Mouse (Mus musculus): ENCODE measurements around the gene Ntrk3.

The Ntrk3 gene

DNA sequence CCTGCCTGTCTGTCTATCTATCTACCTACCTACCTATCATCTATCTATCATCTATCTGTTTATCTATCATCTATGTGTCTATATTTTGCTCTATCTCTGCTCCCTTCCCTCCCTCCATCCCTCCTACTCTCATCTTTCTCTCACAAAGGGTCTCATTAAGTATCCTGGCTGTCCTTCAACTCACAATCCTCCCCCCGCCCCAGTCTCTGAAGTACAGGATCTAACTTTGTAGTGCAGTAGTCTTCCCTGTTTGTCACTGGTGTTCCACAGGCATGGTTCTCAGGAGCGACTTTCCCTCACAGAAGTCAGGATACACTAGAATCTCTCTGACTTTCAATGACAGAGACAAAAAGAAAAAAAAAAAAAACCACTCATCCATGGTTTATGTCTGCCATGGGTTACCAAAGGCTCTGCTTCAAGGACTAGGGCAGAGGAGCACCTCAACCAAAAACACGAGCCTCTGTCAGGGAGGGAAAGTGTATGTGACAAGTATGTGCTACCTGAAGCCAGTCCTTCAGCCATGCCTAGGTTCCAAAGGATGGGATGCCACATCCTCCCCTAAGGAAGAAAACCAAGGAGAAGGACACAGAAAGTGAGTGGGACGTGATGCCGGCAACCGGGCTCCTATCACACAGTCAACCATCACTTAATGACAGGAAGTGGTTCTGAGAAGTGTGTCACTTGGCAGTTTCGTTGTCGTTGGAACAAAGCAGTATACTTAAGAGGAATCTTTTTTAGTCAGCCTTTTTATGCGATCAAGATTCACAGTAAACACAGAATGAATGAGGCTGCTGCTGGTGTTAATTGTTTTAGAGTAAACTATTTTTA is 16.6 kb downstream of the Ntrk3 start:
- no peak for DNase-seq (ENCODE audit: low spot score in 2 of 2)

DNA sequence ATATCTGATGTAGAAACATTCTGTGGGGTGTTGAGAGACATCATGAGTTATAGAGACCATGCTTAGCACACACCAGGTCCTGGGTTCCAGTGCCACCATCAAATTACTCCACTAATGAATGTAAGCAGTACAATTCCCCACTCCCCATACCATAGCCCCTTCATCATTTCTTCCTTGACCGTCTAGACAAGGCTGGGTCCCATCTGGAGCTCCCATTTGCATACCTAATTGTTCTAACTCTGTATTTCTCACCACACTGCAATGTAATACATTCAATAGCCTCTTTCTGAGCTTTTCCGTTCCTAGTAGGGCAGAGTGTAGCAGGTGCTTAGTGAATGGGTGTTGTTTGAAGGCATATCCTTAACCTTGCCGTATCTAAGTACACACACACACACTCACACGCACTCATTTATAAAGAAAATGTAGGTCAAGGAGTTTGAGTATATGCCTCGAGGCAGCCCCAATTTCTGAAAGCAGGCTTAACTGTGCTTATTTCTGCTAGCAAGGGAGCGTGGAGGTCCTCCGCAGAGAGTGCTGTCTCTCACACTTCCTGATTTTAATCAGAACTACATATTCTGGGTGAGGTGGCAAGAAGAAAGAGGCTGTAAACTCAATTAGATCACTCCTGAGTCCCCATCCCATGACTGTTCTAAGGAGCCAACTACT is 17.9 kb downstream of the Ntrk3 start:
- no peak for DNase-seq (ENCODE audit: low spot score in 2 of 2)

DNA sequence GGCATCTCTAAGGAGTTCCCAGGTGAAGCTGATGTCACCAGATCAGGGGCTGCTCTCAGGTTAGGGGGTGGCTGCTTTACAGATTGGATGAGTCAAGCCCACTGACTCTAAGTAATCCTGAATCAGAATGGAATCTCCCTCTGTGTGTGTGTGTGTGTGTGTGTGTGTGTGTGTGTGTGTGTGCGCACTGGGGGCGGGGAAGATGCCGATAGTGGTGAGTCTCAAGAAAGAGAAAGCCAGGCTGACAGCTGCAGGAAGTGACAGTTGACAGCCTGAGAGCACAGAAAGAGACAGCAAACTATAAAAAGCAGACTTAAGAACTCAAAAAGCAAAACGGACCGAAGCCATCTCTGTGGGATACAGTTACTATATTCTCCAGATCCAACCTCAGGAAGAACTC is 18.7 kb downstream of the Ntrk3 start:
- peak in 1 of 2 experiments; percentile 39 for DNase-seq (ENCODE audit: low spot score in 2 of 2)

DNA sequence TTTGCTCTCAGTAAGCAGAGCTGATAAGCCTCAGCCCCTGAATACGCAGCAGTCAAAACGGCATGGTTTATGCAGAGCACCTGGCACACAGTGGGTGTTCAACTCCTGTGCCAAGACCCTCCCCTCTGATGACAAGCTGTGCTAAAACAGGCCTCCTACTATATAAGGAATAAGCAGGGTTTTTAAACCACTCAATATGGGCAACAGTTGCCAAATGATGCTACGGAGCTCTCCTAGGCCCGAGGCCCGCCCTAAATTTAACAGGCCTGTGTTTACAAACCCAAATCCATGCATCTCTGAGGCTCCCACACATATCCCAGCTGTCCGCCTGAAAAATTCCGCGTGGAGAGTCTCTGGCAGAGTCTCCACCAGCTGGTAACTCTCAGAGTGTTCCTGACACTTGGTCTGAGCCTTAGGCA is 19.6 kb downstream of the Ntrk3 start:
- no peak for DNase-seq (ENCODE audit: low spot score in 2 of 2)

DNA sequence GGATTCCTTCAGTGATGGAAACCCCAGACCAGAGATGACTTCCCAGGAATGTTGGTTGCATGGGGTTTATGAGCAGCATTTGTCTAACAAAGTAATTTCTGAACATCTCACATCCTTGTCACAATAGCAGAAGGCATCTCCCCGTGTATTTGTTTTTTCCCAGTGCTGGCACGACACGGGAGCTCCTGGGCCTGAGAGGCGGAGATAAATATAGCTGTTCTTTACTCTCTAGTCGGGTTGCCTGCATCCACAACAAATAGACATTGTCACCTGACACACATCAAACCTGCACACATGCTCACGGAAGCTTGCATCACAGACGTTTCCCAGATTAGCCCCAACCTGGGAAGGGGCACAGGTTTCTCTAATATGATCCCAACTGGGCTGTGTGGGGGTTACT is 30.1 kb downstream of the Ntrk3 start:
- DNase-seq (ENCODE audit: low spot score in 2 of 2), result no peak

DNA sequence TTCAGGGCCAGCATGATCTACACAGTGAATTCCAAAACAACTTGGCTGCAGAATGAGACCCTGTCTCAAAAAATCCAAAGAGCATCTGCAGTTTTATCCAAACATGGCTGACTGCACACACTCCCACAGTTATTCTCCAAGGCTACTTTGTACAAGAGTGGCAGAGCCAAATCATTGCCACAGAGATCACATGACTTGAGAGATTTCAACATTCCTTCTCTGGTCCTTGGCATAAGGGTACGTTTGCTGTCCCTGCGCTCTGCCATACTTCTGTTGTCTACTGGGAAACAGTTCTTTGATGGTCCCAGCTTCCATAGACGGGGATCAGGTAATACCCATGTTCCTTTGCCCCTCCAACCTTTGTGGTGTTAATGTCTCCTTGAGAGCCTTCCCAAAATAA is 30.7 kb downstream of the Ntrk3 start:
- no peak for DNase-seq (ENCODE audit: low spot score in 2 of 2)

DNA sequence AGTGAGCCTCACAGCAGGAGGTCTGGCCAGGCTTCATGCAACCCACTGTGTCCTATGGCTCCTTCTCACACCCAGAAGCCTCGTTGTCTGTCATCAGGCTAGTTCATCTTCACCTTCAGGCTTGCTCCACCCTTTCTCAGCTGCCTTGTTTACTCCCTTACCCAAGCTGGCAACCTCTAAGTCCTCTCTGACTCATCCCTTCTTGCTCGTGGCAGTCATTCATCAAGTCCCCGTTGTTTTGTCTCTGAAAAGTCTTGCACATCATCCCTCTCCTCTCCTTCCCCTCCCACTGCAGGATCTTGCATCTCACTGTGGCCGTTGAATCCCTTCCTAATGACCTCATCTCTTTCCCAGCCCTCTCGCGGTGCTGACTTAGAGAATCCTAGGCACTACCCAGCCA is 35.1 kb downstream of the Ntrk3 start:
- DNase-seq (ENCODE audit: low spot score in 2 of 2), result no peak

DNA sequence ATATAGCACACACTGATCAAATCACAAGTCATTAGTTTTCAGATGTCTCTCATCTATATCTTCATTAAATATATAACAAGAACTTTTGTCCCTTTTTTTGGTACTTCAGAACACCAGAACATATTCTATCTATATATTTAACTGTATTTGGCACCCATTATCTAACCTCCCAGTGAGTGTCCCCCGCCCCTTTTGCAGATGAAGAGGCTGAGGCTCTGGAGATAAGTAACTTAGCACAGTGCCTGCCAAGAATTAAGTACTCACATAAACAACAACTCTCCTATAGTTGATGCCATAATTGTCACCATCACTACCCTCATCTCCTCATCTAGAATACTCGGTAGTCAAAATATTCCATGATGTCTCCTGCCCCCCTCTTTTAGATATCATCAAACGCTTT is 42.6 kb downstream of the Ntrk3 start:
- DNase-seq (ENCODE audit: low spot score in 2 of 2), result no peak

DNA sequence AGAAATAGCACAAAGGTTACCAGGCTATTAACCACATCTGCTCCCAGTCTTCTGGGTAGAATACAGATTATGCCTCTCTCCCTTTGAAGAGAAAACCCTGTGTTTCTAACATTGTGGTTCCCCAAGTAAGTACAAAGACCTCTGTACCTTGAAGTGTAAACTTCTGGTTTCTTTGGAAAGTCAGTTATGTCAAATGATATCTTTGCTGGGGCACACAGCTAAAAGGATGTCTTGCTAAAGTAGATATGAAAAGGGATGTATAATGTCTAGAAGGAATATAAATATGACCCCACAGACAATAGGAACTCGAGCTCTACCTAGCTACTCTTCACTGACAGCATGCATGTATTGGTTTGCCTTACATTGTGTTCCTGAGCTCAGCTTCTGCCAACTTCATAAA is 44.7 kb downstream of the Ntrk3 start:
- no peak for DNase-seq (ENCODE audit: low spot score in 2 of 2)

DNA sequence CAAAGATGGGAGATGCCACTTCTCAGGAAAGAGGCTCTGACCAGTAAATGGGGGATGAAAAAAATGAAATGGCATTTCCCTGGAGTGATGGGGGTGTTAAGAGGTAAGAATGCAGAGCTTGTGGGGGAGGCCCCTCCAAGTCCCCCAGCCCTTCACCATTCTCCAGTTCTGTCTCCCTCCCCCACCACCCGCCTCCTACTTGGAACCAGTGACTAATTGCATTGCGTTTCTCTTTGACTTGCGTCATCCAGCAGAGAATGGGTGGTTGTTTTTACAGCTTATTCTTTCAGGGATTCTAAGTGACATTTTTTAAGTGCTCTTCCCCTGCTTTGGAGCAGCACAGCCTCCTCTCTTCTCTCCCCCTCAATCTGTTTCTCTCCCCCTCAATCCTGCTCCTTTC is 46.9 kb downstream of the Ntrk3 start:
- no peak for DNase-seq (ENCODE audit: low spot score in 2 of 2)

DNA sequence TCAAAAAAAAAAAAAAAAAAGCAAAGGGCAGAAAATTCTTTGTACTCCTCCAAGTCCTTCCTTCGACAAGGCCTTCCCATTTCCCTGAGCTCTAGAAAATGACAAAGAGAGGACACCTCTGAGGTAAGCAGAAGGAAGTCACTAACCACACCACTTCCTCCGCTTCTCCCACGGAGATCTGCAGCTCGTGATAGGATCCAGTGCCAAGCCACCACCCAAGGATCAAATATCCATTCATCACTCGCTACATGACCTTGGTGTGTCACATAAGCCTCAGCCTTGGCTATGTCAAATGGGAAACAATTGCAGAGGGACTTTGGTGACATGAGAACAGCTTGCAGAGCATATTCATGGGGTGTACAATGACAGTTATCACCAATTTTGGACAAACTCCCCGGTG is 52.9 kb downstream of the Ntrk3 start:
- no peak for DNase-seq (ENCODE audit: low spot score in 2 of 2)

DNA sequence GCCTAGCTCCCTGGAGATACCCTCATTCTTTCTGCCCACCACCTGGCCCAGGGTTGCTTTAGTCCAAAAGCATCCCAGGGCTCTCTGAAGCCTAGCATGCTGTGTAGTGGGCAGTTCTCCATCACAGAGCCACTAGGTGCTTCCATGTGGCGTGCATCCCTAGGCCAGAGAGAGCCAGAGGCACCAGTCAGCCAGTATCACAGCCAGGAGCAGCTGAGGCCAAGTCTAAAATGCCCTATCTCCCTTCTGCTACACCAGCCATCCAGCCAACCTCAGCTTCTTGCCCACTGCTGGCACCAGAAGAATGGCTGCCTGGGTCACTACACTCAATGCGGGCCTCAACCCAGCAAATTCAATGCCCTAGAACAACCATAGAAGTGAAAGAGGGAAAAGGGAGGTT is 56.9 kb downstream of the Ntrk3 start:
- DNase-seq (ENCODE audit: low spot score in 2 of 2), result no peak

DNA sequence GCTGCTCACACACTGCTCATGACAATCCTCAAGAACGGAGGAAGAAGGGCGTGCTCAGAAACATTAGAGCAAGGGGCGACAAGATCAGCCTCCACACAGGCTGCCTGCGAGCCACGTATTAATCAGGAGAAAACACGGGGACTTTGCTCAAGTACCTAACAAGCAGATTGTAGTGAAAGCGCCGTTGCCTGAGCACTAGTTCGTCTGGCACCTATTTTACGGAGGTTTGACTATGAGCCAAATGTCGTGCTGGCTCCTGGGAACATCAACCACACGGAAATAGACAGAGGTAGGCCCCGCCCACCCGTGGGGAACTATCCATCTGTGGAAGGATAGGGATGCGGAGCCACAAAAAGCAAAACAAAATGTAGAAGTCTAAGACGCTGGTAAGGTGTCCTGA is 68.4 kb downstream of the Ntrk3 start:
- no peak for DNase-seq (ENCODE audit: low spot score in 2 of 2)

DNA sequence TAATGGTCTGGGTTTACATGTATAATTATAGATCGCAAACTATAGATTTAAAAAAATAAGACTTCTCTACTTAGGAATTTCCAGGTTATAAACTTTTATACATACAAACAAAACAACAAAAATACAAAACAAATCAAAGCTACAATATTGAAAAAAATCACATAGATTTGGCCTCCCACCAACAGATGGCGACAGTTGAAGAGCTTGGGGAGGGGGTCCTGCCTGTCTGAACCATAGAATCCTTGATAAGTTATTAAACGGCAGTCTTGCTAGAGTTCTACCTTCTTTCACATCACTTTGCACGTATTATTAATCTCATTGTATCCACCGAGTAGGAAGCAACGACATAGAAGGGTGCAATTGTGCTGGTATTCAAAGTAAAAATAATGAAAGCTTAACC is 68.9 kb downstream of the Ntrk3 start:
- no peak for DNase-seq (ENCODE audit: low spot score in 2 of 2)

DNA sequence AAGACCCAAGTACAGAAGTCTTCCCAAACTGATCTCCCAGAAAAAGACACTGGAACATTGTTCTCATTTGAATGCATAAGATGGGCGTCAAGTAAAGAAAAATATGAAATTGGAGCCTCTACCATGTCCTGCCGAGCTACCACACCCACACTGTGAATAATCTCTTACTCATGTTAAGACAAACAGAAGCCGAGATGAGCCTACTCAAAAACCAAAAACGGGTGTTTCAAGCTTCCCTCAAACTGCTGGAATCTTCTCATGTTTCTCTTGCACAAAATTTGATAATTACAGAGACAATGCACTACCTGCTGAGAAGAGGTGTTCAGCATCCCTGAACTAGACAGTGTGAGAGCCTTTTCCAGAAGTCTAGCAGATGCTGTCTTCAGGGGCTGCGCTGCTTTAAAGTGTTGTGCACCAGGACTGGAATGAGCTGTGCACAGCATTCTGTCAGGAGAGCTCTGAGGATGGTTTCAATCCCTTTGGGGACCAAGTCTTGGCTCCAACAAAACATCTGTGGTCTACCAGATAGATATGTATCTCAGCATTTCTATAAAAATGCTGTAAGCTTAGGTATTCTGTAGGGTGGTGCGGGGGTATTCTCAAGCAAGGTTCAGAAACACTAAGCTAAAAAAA is 69.7 kb downstream of the Ntrk3 start:
- no peak for DNase-seq (ENCODE audit: low spot score in 2 of 2)

DNA sequence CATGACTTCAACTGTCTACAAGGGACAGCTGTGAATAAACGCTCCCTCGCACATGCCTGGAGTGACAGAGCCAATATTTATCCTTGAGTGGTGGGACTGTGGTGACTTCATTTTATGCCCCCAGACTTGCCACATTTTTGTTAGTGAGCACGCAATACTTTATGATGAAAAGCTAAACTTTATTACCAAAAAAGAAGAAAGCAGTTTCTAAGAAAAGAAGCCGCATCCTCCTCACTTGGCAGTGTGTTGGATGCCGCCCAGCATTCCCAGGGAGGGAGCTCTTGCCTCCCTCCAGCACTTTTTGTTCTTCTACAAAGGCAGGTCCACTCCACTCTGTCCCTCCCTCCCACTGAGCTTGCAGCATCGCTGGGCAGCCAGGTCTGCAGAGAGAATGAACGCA is 77.0 kb downstream of the Ntrk3 start:
- no peak for DNase-seq (ENCODE audit: low spot score in 2 of 2)

DNA sequence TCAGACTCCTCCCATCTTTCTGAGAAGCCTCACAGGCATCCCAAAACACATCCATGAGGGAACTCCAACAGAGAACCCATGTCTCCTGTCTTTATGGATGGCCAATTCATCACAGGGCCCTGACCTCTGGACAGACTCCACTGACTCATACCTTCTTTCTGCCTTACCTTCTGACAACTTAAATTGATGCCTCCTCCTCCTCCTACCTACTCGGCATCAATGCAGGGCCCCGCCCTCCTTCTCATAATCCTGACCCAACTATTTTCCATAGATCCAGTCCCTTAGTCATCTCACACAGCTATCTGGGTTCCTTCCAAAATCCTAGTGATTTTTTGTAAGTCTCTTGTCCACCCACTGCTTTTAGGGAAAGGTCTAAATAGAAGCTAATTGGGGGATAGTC is 78.0 kb downstream of the Ntrk3 start:
- no peak for DNase-seq (ENCODE audit: low spot score in 2 of 2)

DNA sequence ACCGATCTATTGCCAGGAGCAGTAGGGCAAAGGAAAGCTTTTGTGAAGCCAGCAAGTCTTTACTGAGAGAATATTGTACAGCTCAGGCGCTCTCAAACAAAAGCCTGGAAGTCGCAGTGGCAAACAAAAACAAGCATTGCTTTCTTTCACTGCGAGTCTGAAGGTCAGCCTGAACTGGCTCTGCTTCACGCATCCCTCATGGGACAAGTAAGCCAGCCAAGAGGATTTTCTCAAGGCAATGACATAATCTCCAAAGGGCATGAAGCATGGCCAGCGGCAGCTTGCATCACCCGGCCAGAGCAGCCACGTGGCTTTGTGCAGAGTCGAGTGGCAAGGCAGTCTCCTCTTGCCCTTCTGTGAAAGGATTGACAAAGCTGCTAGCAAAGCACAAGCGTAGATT is 79.8 kb downstream of the Ntrk3 start:
- no peak for DNase-seq (ENCODE audit: low spot score in 2 of 2)

DNA sequence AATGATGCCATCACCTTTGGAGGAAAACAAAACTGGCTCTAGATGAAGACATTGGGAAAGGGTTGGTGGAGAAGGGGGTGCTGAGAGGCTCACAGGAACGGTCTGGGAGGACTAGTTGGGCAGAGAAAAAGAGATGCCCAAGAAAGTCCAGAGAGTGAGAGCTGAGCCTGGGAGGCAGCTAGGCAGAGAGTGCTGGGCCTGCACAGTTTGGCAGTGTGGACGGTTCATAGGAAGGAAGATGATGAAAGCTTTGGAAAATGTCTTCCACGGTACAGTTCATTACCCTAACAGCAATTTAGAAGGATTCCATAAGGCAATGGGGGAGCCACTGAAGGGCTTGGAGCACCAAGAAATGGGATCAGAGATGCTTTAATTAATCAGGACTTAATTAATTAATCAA is 81.6 kb downstream of the Ntrk3 start:
- DNase-seq (ENCODE audit: low spot score in 2 of 2), result no peak

DNA sequence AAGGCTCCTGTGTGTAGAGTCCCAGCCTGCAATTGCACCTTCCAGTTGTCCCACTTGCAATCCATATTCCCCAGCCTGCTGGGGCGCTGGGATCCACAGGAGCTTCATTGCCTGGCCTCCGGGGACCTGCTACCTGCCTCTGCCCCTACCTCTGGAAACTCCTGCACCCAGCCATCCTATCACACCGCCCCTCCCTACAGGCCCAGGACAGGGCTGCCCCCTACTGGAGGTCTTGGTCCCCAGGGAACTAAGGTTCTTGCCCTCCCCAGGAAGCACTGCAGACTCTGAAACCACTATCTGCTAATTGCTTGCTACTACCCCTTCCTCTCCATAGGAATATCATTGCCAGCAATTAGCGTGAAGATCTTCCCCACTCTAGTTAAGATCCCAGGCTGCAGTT is 84.1 kb downstream of the Ntrk3 start:
- DNase-seq (ENCODE audit: low spot score in 2 of 2), result no peak

DNA sequence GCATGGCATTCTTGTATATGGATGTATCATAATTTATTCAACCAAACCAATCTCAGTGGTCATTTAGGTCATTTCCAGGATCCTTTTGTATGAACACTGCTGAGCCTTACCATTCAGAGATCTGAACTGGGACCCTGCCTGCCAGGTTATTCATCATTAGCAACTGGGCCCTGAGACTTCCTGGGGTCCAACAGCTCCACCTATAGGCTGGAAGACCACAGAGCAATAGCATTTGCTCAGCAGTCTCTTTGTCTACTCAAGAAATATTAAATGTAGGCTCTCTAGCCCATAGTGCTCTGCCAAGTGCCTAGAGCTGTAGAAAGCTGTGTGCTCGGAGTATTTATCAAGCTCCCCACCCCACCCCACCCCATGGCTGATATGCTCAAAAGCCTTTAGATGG is 85.5 kb downstream of the Ntrk3 start:
- DNase-seq (ENCODE audit: low spot score in 2 of 2), result no peak

DNA sequence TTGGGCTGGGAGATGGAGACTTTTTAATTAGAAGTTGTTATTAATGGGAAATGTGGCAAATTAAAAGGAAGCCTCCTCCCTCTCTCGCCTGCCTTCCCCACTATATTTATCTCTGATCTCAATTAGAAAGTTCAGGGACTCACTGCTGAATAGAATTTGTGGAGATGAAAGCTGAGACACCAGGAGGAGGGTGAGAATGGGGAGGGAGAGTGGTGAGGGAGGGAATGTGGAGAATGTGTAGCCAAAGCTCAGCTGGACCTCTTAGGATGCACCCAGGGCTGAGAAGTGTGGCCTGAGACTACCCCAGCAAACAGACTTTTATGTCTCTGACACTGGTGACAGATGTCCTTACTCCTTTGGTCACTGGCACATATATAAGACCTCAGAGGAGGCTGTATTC is 86.3 kb downstream of the Ntrk3 start:
- no peak for DNase-seq (ENCODE audit: low spot score in 2 of 2)

DNA sequence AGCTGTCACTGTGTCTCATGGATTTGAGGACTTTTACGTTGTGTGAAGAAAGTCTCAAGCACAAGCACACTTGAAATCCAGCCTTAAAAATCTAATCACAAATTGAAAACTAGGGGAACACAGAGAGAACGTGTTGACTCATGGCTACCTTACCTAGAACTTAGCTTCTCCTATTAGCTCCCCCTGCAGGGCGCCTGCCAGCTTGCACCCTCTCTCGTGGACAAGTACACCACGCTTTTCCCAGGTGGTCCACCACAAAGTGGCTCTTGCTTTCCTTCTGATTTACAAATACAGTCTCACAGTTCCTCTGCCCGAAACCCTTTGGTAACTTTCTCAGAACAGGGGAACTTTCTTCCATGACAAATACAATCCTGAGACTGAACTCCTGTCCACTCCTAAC is 94.1 kb downstream of the Ntrk3 start:
- DNase-seq (ENCODE audit: low spot score in 2 of 2), result peak in 1 of 2 experiments; percentile 21
